Mouse (Mus musculus): Measurements from ENCODE around the gene Kcns1. TPM values are rescaled to one million over a fixed set of nuclear protein-coding genes. Genes with fewer than 3 reads are reported as not detected.
A peak's percentile ranks its signal among the peaks of the same experiment; 100 is the strongest.

The Kcns1 gene
- polyA plus RNA-seq, 1 experiment from 2014 or later, result 1.2 TPM

DNA sequence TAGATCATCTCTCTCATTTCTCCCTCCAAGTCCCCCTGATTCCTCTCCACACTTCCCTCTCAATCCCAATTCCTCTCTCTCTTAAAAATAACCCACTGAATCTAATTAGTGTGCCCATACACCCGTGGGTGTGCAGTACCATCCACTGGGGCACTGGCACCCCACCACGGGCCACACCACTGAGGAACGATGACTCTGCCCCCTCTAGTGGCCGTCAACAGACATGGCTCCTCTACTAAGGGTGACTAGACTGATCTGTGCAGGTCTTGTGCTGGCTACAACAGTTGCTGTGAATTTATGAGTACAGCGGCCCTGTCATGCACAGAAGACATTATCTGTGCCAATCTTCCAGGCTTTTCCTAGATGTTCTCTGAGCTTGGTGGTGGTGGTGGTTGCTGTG lies 17.8 kb upstream of the Kcns1 start:
- no peak for ATAC-seq (ENCODE audit: low FRiP score, low read depth)
- Histone ChIP-seq H3K9ac (no peak overlapping the region), H3K36me3 (no peaks in the 10 kb centered on the region), H3K4me2 (no peak overlapping the region), H3K9me3 (no peaks in the 10 kb centered on the region), H3K4me1 (replicated peaks) (no peaks in the 10 kb centered on the region), H3K27me3 (no peaks in the 10 kb centered on the region), H3K27ac (replicated peaks) (no peak overlapping the region), H3K4me3 (no peak overlapping the region)
- WGBS, result 34% methylated on average over 5 of the region's 5 CpGs

DNA sequence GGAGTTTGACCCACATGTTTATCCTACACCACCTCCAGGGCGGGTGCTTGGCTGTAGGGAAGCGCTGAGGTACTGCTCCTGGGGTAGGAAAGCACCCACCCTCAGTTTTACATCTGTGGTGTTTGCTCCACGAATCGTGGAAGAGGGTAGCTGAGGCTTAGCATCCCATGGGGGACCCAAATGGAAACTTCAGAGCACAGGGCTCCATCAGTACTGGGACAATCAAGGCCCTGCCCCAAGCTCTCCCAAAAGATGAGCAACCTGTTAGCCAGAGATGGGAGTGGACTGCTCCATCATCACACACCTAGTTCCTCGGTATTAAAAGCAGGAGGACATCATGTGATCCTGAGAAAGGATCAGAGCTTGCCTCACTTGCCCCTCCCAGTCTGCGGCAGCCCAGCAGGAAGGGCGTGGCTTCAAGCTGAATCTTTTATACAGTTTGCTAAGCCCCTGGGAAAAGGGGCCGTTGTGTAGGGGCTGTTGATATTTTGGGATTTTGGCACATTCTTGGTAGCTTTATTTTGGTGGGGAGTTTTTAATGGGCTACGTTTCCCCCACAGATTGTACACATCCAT lies 13.3 kb upstream of the Kcns1 start:
- 43% methylated on average over 9 of the region's 9 CpGs for WGBS
- Histone ChIP-seq H3K27me3 (no peaks in the 10 kb centered on the region), H3K36me3 (no peaks in the 10 kb centered on the region), H3K27ac (replicated peaks) (no peak overlapping the region), H3K4me2 (no peak overlapping the region), H3K4me1 (replicated peaks) (no peaks in the 10 kb centered on the region), H3K4me3 (no peak overlapping the region), H3K9ac (no peak overlapping the region), H3K9me3 (no peaks in the 10 kb centered on the region)
- no peak for ATAC-seq (ENCODE audit: low FRiP score, low read depth)

DNA sequence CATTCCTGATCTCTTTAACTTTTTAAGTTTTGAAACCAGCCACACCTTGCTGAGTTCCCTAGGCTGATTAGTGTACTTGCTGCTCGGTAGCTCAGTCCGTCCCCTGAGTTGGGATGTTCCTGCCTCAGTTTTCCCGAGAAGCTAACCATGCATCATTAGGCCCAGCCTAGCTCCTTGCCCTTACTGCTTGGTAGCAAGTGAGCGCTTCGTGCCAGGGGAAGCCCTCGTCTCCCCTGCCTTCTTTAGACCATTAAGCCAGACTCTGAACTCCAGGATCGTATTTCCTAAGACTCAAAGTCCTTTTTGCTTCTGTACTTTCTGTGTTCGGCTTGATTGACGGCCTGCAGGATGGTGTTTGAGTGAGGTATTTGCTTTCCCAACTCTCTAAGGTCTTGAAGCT lies 12.4 kb upstream of the Kcns1 start:
- ATAC-seq (ENCODE audit: low FRiP score, low read depth), result no peak
- Histone ChIP-seq H3K4me3 (no peak overlapping the region), H3K36me3 (no peaks in the 10 kb centered on the region), H3K9me3 (no peaks in the 10 kb centered on the region), H3K27ac (replicated peaks) (no peak overlapping the region), H3K27me3 (no peaks in the 10 kb centered on the region), H3K9ac (no peak overlapping the region), H3K4me2 (no peak overlapping the region), H3K4me1 (replicated peaks) (no peaks in the 10 kb centered on the region)
- 78% methylated on average over 9 of the region's 9 CpGs for WGBS

DNA sequence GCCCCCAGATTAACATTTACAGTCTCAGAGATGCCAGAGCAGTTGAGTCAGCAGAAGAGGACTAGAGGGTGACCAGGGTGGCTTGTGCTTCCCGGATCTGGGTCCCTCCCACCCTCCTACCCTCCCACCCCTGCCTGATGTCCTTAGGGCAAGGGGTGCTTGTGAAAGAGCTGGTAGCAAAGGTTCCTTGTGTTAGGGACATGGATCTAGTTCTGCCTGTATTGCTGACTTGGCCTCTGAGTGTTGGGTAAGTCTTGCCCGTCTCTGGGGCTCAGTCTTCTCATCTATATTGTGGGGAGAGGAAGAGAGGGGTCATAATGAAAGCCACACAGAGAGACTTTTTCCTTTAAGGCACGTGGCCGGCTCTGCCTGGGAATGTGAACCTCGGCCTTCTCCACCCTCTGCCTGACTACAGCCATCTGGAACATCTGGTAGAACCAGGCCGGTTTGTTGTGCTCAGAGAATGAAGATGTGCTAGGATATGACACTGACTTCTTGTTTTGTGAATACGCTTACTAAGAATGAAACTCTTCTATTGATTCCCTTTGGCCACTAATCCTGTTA lies 11.9 kb upstream of the Kcns1 start, which contains the start of gene Wfdc5:
TSS of gene Wfdc5 (minus strand) at position 51 of the 564 bp plus-strand sequence.
- H3K4me3 ChIP-seq, result no peak within 1 kb of the TSS
- H3K4me1 ChIP-seq (replicated peaks), result no peaks in the 10 kb centered on the region
- WGBS, result 83% methylated on average over 7 of the region's 7 CpGs
- ATAC-seq (ENCODE audit: low FRiP score, low read depth), result no peak
- no peaks in the 10 kb centered on the region for H3K27me3 ChIP-seq
- no peak within 1 kb of the TSS for H3K27ac ChIP-seq (replicated peaks)
- no peaks in the 10 kb centered on the region for H3K36me3 ChIP-seq
- no peaks in the 10 kb centered on the region for H3K9me3 ChIP-seq
- no peak within 1 kb of the TSS for H3K4me2 ChIP-seq
- H3K9ac ChIP-seq, result no peak within 1 kb of the TSS

DNA sequence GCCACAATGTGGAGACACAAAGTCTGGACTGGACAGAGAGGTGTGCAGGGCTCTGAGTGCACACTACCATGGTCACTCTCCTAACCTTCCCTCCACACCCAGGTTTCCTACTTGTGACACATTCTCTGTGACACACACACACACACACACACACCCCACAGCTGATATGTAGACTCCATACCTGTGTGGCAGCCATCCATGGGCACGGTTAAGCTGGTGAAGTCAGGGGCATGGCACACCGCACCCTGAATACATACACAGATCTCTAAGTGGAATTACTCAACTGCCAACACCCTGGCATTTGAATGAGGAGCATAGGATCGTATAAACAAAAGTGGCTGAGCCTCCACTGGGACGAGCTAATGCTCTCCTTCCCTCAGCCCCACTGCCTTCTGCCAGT lies 9.9 kb upstream of the Kcns1 start:
- no peak for ATAC-seq (ENCODE audit: low FRiP score, low read depth)
- Histone ChIP-seq H3K36me3 (no peaks in the 10 kb centered on the region), H3K4me1 (replicated peaks) (no peaks in the 10 kb centered on the region), H3K4me2 (no peak overlapping the region), H3K4me3 (no peak overlapping the region), H3K27me3 (no peaks in the 10 kb centered on the region), H3K9ac (no peak overlapping the region), H3K27ac (replicated peaks) (no peak overlapping the region), H3K9me3 (no peaks in the 10 kb centered on the region)
- 88% methylated on average over 4 of the region's 4 CpGs for WGBS

DNA sequence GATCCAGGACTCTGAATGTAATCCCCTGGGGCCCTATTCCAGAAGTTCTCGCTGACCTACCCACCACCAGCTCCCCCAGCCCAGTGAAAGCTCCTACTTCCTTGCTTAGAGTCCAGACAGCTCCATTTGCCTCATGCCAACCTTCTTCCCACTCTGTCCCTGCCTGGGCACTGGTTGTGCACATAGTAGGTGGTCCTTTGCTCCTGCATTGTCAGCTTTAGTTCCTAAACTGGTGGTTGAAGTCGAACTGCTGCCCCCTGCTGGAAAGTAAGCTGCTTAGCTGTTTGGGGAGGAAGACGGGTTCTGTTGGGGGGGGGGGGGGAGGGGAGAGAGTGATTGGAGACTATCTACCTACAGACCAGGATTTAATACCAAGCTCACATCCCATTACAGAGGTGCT lies 9.2 kb upstream of the Kcns1 start:
- Histone ChIP-seq H3K9me3 (no peaks in the 10 kb centered on the region), H3K4me3 (no peak overlapping the region), H3K27me3 (no peaks in the 10 kb centered on the region), H3K27ac (replicated peaks) (no peak overlapping the region), H3K4me2 (no peak overlapping the region), H3K36me3 (no peaks in the 10 kb centered on the region), H3K9ac (no peak overlapping the region), H3K4me1 (replicated peaks) (no peaks in the 10 kb centered on the region)
- ATAC-seq (ENCODE audit: low FRiP score, low read depth), result no peak
- WGBS, result 39% methylated on average over 3 of the region's 3 CpGs

DNA sequence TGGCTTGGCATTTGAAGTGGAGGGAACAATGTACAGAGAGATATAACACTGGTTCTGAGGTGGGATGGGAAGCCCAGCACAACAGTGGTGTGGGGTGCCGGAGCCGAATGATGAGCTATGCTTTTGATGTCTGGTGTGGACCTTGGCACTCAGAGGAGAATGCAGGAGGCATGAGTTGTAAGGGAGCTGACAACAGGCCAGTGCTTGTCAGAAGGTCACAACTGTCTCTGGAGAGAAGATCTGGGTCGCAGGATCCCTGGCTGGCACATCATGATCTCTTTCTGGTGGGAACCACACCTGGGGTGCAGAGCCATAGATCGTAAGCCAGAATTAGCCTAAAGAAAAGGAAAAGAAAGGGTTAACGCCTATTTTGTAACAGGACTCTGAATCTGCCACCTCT lies 6.9 kb upstream of the Kcns1 start:
- Histone ChIP-seq H3K27ac (replicated peaks) (no peak overlapping the region), H3K4me3 (no peak overlapping the region), H3K4me1 (replicated peaks) (no peaks in the 10 kb centered on the region), H3K27me3 (no peaks in the 10 kb centered on the region), H3K9ac (no peak overlapping the region), H3K9me3 (no peaks in the 10 kb centered on the region), H3K36me3 (no peaks in the 10 kb centered on the region), H3K4me2 (no peak overlapping the region)
- ATAC-seq (ENCODE audit: low FRiP score, low read depth), result no peak
- WGBS, result 84% methylated on average over 5 of the region's 5 CpGs

DNA sequence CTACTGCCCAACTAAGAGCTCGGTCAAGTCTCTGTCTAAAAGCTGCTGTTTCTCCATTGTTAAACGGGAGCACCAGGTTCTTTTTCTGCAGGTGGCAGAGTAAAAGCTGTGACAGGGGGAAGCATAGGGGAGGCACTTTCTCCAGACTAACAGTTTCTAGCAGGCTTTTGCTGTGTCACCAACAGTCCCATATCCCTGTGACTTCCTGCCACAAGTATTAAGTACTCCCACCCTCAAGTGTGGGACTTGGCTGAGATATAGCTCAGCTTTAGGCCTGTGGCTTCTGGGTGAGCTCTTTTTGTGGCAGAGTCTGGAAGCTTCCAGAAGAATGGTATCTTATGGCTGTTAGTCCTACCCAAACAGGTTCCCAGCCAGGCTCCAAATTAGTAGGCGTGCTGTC lies 4.9 kb upstream of the Kcns1 start:
- WGBS, result 73% methylated on average over 3 of the region's 3 CpGs
- no peak overlapping the region for H3K9ac ChIP-seq

DNA sequence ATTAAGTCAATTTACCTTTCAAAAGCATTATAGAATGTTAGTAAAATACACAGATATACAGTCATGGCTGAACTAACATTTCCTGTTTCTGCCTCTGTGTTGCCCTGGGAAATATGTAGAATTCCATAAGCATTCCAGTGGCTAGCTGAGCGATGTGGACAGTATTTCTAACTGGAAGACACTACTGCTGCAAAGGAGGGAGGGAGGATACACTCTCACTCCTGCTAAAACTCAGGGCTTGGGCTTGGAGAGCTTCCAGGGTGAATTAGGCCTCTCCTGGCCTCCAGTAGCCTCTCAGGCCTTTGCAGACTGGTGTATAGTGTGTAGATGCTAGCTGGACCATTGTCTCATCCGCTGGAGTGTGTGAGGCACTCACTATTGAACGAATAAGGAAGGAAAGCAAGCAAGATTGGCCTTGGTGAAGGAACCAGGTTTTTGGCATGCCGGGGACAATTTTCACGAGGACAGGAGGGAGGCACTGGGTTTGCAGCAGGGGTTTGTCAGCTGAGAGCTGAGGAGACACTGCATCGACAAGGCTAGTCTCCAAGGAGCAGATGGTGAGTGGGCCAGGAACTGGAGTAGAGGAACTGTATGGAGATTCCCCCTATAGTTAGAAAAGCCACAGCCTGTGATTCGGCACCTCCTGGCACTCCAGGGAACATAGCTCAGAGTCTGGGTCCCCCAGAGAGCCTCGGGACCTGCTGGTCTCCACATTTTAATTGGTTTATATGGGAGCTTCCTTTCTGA lies 3.9 kb upstream of the Kcns1 start:
- Histone ChIP-seq H3K9ac (no peak overlapping the region), H3K27ac (replicated peaks) (no peak overlapping the region), H3K4me3 (no peak overlapping the region), H3K36me3 (no peaks in the 10 kb centered on the region), H3K27me3 (peaks cover 24% of the 10 kb centered on the region), H3K9me3 (no peaks in the 10 kb centered on the region), H3K4me1 (replicated peaks) (peaks cover 13% of the 10 kb centered on the region), H3K4me2 (no peak overlapping the region)
- no peak for ATAC-seq (ENCODE audit: low FRiP score, low read depth)
- 76% methylated on average over 8 of the region's 8 CpGs for WGBS

More for the DNA sequence above, 4.9 kb upstream of the Kcns1 start:
- Histone ChIP-seq H3K36me3 (no peaks in the 10 kb centered on the region), H3K4me1 (replicated peaks) (peaks cover 3% of the 10 kb centered on the region), H3K4me3 (no peak overlapping the region), H3K4me2 (no peak overlapping the region), H3K9me3 (no peaks in the 10 kb centered on the region), H3K27me3 (peaks cover 14% of the 10 kb centered on the region), H3K27ac (replicated peaks) (no peak overlapping the region)
- no peak for ATAC-seq (ENCODE audit: low FRiP score, low read depth)

DNA sequence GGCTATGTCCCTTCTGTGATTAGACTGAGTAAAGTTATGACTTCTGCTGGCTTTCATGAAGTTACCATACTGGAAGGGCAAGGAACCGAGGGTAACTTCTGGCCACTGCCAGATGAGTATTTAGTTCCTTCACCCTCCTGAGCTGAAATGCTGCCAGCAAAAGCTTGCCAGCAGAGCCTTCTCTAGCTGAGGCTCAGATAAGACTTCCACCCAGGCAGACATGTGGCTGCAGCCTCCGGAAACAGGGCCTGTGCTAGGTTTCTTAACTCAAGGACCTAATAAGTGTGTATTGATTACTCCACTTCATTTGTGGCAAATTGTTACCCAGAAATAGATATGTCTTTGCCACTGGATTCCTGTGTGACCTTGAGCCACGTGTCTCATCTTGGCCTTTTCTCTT lies 2.5 kb upstream of the Kcns1 start:
- H3K9me3 ChIP-seq, result no peaks in the 10 kb centered on the region
- no peak overlapping the region for H3K4me3 ChIP-seq
- H3K4me2 ChIP-seq, result no peak overlapping the region
- ATAC-seq (ENCODE audit: low FRiP score, low read depth), result no peak
- H3K27me3 ChIP-seq, result peaks cover 38% of the 10 kb centered on the region
- H3K27ac ChIP-seq (replicated peaks), result no peak overlapping the region
- H3K9ac ChIP-seq, result no peak overlapping the region
- no peaks in the 10 kb centered on the region for H3K36me3 ChIP-seq
- WGBS, result 78% methylated on average over 3 of the region's 3 CpGs
- peaks cover 17% of the 10 kb centered on the region for H3K4me1 ChIP-seq (replicated peaks)

DNA sequence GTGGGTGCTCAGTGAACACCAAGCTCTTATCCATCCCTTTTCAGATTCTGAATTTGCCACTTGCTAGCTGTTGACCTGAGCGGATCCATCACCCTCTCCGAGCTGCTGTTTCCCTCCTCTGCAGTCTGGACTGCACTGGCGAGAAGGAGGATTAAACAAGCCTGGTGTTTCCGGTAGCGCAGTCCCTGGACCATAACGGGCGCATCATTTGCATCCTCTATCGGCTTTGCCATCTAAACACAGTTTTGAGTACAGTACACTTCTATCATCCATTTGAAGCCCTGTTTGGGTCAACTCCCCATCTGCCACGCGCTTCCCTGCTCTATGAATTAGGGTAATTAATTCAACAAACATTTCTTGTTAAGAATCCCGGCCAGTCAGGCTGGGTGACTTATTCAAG lies 587 bp downstream of the Kcns1 start:
- H3K4me2 ChIP-seq, result peak overlapping the region; percentile 63
- H3K27me3 ChIP-seq, result peaks cover 63% of the 10 kb centered on the region
- WGBS, result 3% methylated on average over 11 of the region's 11 CpGs
- H3K9ac ChIP-seq, result no peak overlapping the region
- H3K4me1 ChIP-seq (replicated peaks), result peaks cover 25% of the 10 kb centered on the region
- no peak overlapping the region for H3K27ac ChIP-seq (replicated peaks)
- no peaks in the 10 kb centered on the region for H3K9me3 ChIP-seq
- ATAC-seq (ENCODE audit: low FRiP score, low read depth), result no peak
- peak overlapping the region; percentile 32; the same call in 1 of the 2 replicates for H3K4me3 ChIP-seq
- no peaks in the 10 kb centered on the region for H3K36me3 ChIP-seq

DNA sequence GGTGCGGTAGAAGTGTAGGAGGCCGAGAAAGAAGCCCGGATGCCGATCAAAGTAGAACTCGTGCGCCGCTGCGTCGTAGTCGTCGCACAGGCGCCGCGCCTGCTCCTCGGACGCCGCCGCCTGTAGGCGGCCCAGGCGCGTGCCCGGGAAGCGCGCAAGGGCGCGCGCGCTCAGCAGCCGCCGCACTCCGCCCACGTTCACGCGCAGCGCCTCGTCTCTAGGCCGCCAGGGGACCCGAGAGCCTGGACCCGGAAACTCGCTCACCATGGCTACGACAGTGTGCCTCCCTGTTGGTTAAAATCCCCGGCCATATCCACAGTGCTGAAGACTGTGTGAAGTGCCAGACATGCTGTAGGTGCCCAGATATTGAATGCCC lies 2.4 kb downstream of the Kcns1 start:
- Histone ChIP-seq H3K9ac (no peak overlapping the region), H3K36me3 (no peaks in the 10 kb centered on the region), H3K4me3 (peak overlapping the region; percentile 42), H3K4me1 (replicated peaks) (peaks cover 25% of the 10 kb centered on the region), H3K27me3 (peaks cover 63% of the 10 kb centered on the region), H3K9me3 (no peaks in the 10 kb centered on the region), H3K27ac (replicated peaks) (no peak overlapping the region), H3K4me2 (peak overlapping the region; percentile 67)
- ATAC-seq (ENCODE audit: low FRiP score, low read depth), result peak; percentile 68
- WGBS, result 9% methylated on average over 42 of the region's 42 CpGs
